Mouse (Mus musculus) myocyte (in vitro differentiated cells): ENCODE measurements at regions not wholly inside any gene's neighbourhood (a gene's known extent, or its start where the extent isn't known, plus 50 kb on each side); places are given as distances from the start of the nearest gene placed in this dataset.

Experiments
- H3K27me3 ChIP-seq: one replicate; pipeline ENCODE4 v1.6.1; 2011; ENCODE audit not compliant: control insufficient read depth, insufficient read depth, insufficient read length
- H3K36me3 ChIP-seq: one replicate; pipeline ENCODE4 v1.6.1; 2011; ENCODE audit not compliant: control insufficient read depth, insufficient read depth
- H3K4me2 ChIP-seq: one replicate; pipeline ENCODE4 v1.6.1; 2011; ENCODE audit warnings: low read depth, control low read depth
- H3K4me3 ChIP-seq: one replicate; pipeline ENCODE4 v1.5.1; 2011; ENCODE audit warnings: mild to moderate bottlenecking, control low read depth, moderate library complexity
- H3K79me2 ChIP-seq: one replicate; pipeline ENCODE4 v1.6.1; 2011; ENCODE audit not compliant: control insufficient read depth, insufficient read depth
- H3ac ChIP-seq: one replicate; pipeline ENCODE4 v1.6.1; 2011; ENCODE audit not compliant: control insufficient read depth, insufficient read length
- CEBPB ChIP-seq: IDR thresholded peaks from 2 replicates; pipeline ENCODE4 v1.6.1; 2011; ENCODE audit warnings: mild to moderate bottlenecking, moderate library complexity; ENCODE audit not compliant: poor library complexity, insufficient read depth, severe bottlenecking
- E2F4 ChIP-seq: IDR thresholded peaks from one replicate; pipeline ENCODE4 v1.6.1; 2011; ENCODE audit warnings: mild to moderate bottlenecking, control low read depth, moderate library complexity; ENCODE audit not compliant: insufficient read depth
- MAX ChIP-seq: IDR thresholded peaks from one replicate; pipeline ENCODE4 v1.6.1; 2011; ENCODE audit warnings: low read depth, mild to moderate bottlenecking, control low read depth
- MYOD1 ChIP-seq, 3 experiments: IDR thresholded peaks; one replicate each; pipeline ENCODE4 v1.6.1; 2011; ENCODE audit warnings: control low read depth in 2 of 3, low read depth in 2 of 3, mild to moderate bottlenecking in 2 of 3, moderate library complexity in 1 of 3; ENCODE audit not compliant: insufficient read length in 2 of 3, control insufficient read depth in 1 of 3
- MYOG ChIP-seq, 3 experiments: IDR thresholded peaks; one replicate each; pipeline ENCODE4 v1.6.1; 2011; ENCODE audit warnings: control low read depth in 2 of 3, low read depth in 2 of 3, mild to moderate bottlenecking in 2 of 3; ENCODE audit not compliant: insufficient read length in 2 of 3, control insufficient read depth in 1 of 3, insufficient read depth in 1 of 3
- POLR2A ChIP-seq: IDR thresholded peaks from one replicate; pipeline ENCODE4 v1.6.1; 2011; ENCODE audit warnings: low read depth, mild to moderate bottlenecking, control low read depth, moderate library complexity; ENCODE audit not compliant: insufficient read length
- POLR2AphosphoS2 ChIP-seq: IDR thresholded peaks from one replicate; pipeline ENCODE4 v1.6.1; 2011; ENCODE audit warnings: low read depth, control low read depth; ENCODE audit not compliant: insufficient read length
- REST ChIP-seq: IDR thresholded peaks from one replicate; pipeline ENCODE4 v1.6.1; 2011; ENCODE audit warnings: mild to moderate bottlenecking, control low read depth, moderate library complexity; ENCODE audit not compliant: insufficient read depth, insufficient read length
- SRF ChIP-seq: IDR thresholded peaks from one replicate; pipeline ENCODE4 v1.6.1; 2011; ENCODE audit warnings: low read depth; ENCODE audit not compliant: control insufficient read depth, insufficient read length
- TCF12 ChIP-seq: IDR thresholded peaks from one replicate; pipeline ENCODE4 v1.6.1; 2011; ENCODE audit warnings: mild to moderate bottlenecking, control low read depth; ENCODE audit not compliant: poor library complexity, insufficient read depth, severe bottlenecking
- TCF3 ChIP-seq: IDR thresholded peaks from one replicate; pipeline ENCODE4 v1.6.1; 2011; ENCODE audit warnings: low read depth, control low read depth; ENCODE audit not compliant: insufficient read length
- USF1 ChIP-seq: IDR thresholded peaks from one replicate; pipeline ENCODE4 v1.6.1; 2011; ENCODE audit warnings: low read depth, mild to moderate bottlenecking, control low read depth, moderate library complexity

DNA sequence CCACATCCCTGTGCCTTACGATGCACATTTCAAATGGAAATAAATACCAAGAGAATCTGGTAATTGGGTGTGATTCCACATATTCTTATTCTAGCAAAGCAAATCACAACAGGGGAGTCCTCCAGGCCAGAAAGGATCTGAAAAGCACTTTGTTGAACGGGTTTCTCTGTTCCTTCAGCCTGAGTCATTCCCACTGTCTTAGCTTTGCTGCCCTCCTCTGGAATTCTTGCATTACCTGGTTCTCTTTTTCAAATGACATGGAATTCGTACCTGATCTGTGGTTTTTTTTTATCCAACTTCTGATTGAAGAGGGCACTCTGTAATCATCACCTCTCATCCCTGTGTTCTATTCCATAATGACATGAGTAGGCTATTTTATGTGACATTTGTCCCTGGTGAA, 200.9 kb downstream of the Lurap1l start:
- no peaks in the 10 kb centered on the region for H3K36me3 ChIP-seq
- H3K79me2 ChIP-seq, result no peaks in the 10 kb centered on the region
- TF ChIP-seq MYOG (IDR thresholded peaks at IDR 0.05; ENCODE audit: control insufficient read depth in 1 of 3, insufficient read depth in 1 of 3, insufficient read length in 2 of 3, low read depth in 2 of 3) (no peak), TCF12 (no peak), REST (no peak), POLR2A (no peak)
- H3K27me3 ChIP-seq, result no peaks in the 10 kb centered on the region
- H3K4me3 ChIP-seq, result no peak overlapping the region
- H3ac ChIP-seq, result no peak overlapping the region
- no peak overlapping the region for H3K4me2 ChIP-seq

DNA sequence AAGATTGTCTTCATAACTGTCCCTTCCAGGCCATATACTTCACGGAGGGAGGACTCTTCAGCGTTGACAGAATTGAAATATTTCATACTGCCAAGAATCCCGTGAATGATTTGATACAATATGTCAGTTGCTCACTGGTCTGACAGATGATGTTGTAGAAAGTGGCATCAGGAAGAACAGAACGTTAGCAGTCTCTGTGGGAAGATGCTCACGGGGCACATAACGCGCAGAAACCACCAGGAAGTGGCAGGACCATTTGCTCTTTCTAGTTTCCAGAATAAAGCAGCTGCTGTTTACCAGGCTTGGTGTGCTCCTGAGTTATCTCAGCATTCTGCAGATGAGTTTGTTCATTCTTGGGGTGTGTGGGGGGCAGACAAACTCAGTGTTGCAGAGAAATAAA, 206.0 kb downstream of the Lurap1l start:
- TF ChIP-seq SRF (no peak), CEBPB (no peak), TCF3 (no peak), USF1 (no peak), REST (no peak), POLR2A (no peak)
- no peaks in the 10 kb centered on the region for H3K27me3 ChIP-seq
- no peaks in the 10 kb centered on the region for H3K79me2 ChIP-seq
- H3K4me3 ChIP-seq, result no peak overlapping the region
- H3K36me3 ChIP-seq, result no peaks in the 10 kb centered on the region
- no peak overlapping the region for H3K4me2 ChIP-seq
- H3ac ChIP-seq, result no peak overlapping the region

GRCm38 (mm10) chr4:81124155-81124554, 213.7 kb downstream of the Lurap1l start:
- TF ChIP-seq MYOD1 (IDR thresholded peaks at IDR 0.05; ENCODE audit: control insufficient read depth in 1 of 3, insufficient read length in 2 of 3, low read depth in 2 of 3), result no peak
- TF ChIP-seq POLR2A, result no peak
- TF ChIP-seq SRF, result no peak
- no peak for TF ChIP-seq POLR2AphosphoS2
- TF ChIP-seq E2F4, result no peak
- TF ChIP-seq REST, result no peak
- no peak for TF ChIP-seq MYOG (IDR thresholded peaks at IDR 0.05; ENCODE audit: control insufficient read depth in 1 of 3, insufficient read depth in 1 of 3, insufficient read length in 2 of 3, low read depth in 2 of 3)
- no peak for TF ChIP-seq CEBPB
- TF ChIP-seq TCF12, result no peak
- TF ChIP-seq USF1, result no peak
- TF ChIP-seq TCF3, result no peak
- no peak for TF ChIP-seq MAX
- Histone ChIP-seq H3K79me2 (no peaks in the 10 kb centered on the region), H3K36me3 (no peaks in the 10 kb centered on the region), H3K4me2 (no peak overlapping the region), H3K27me3 (no peaks in the 10 kb centered on the region), H3K4me3 (no peak overlapping the region), H3ac (no peak overlapping the region)

DNA sequence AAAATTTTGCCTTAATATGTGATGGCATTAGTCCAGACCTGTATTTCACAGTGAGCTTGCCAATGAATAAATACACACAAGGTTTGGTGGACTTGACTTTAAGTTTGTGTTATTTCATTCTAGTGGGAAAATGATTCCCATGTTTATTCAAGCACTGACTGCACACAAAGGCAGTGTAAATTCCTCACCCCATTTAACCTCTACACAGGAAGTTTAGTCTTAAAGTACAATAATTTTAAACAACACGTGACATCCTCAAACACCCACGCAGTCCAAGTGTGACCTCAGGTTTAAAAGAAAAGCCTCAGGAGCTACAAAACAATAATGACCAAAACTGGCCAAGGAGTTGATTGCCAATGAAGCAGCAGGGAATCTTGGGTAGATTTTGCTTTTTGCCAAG, 219.4 kb downstream of the Lurap1l start:
- Histone ChIP-seq H3K79me2 (no peaks in the 10 kb centered on the region), H3ac (no peak overlapping the region), H3K36me3 (no peaks in the 10 kb centered on the region), H3K4me2 (no peak overlapping the region), H3K27me3 (no peaks in the 10 kb centered on the region), H3K4me3 (no peak overlapping the region)
- TF ChIP-seq USF1 (peak; percentile 55), TCF3 (no peak)

DNA sequence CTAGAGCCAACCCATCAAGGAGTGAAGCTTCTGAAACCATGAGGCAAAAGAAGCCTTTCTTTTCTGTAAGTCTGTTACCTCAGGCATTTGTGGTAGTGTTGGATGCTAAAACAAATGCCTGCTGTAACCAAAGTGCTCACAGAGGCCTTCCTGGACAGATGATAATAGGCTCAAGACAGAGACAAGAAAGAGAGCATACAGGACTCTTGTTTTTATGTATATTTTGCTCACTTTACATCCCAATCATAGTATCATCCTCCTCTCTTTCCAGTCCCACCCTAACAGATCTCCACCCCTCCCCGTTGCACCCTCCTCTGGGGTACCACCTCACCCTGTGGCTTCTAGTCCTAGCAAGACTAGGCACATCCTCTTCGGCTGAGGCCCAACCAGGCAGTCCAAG, 262.7 kb downstream of the Lurap1l start:
- Histone ChIP-seq H3K4me2 (no peak overlapping the region), H3K79me2 (no peaks in the 10 kb centered on the region), H3ac (no peak overlapping the region)

DNA sequence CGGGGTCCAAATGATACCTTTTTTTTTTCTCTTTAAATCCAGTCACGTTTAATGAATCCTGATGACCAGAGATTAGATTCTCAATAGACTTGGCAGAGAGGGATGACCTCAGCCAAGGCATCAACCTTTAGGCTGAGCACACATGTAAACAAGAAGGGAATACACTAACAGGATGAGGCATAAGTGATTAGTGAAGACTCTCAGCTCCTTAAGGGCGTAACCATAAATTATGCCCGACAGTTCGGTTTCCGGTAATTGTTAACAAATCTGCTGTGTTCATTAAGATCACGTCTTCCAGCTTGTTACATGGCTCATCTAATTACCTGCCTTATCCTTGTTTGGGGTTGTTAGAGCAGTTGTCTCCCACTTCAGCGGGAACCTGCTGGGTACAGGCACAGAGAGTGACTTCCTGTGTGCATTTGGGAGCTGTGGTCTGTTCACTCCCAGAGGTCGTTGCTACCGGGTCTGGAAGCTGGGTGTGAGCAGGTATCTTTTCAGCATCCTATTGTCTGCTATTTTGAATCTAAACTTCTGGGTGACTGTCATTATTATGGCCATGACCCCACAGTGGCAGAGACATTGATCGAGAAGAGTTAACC, 265.1 kb downstream of the Mpdz start:
- Histone ChIP-seq H3K4me2 (peak overlapping the region; percentile 10), H3K36me3 (no peaks in the 10 kb centered on the region), H3K4me3 (no peak overlapping the region), H3K27me3 (no peaks in the 10 kb centered on the region), H3ac (no peak overlapping the region), H3K79me2 (no peaks in the 10 kb centered on the region)
- TF ChIP-seq TCF12, result no peak
- TF ChIP-seq E2F4, result no peak
- TF ChIP-seq REST, result no peak
- no peak for TF ChIP-seq TCF3
- TF ChIP-seq MYOG (IDR thresholded peaks at IDR 0.05; ENCODE audit: control insufficient read depth in 1 of 3, insufficient read depth in 1 of 3, insufficient read length in 2 of 3, low read depth in 2 of 3), result no peak

More for the DNA sequence above, 262.7 kb downstream of the Lurap1l start:
- Histone ChIP-seq H3K36me3 (no peaks in the 10 kb centered on the region), H3K27me3 (no peaks in the 10 kb centered on the region), H3K4me3 (no peak overlapping the region)
- TF ChIP-seq MYOG (IDR thresholded peaks at IDR 0.05; ENCODE audit: control insufficient read depth in 1 of 3, insufficient read depth in 1 of 3, insufficient read length in 2 of 3, low read depth in 2 of 3) (no peak), USF1 (no peak), E2F4 (no peak)
